Mouse (Mus musculus) lung, adult 2 months (tissue): Measurements from ENCODE around the gene Tll2. TPM values are rescaled to one million over a fixed set of nuclear protein-coding genes. Genes with fewer than 3 reads are reported as not detected.

Source experiments
- DNase-seq: peaks from one replicate; pipeline ENCODE4 v3.0.0; 2022
- H3K4me1 ChIP-seq: fragments of 200-500 bp; 2 replicates; pipeline ENCODE4 v1.6.1; 2011; ENCODE audit warnings: low read length; ENCODE audit not compliant: control insufficient read depth, insufficient read depth
- H3K4me3 ChIP-seq: fragments of 200-500 bp; replicated peaks from 2 replicates; pipeline ENCODE3; 2011; ENCODE audit warnings: low read depth, mild to moderate bottlenecking, control low read depth, low read length; ENCODE audit errors: extremely low read depth
- CTCF ChIP-seq: fragments of 200-500 bp; IDR thresholded peaks from 2 replicates; pipeline ENCODE4 v1.5.1; 2011; ENCODE audit warnings: mild to moderate bottlenecking, low read length, control low read depth; ENCODE audit not compliant: insufficient read depth
- POLR2A ChIP-seq: fragments of 200-500 bp; IDR thresholded peaks from 2 replicates; pipeline ENCODE4 v1.6.1; 2011; ENCODE audit warnings: low read depth, mild to moderate bottlenecking, control low read depth, low read length, borderline replicate concordance; ENCODE audit errors: extremely low read depth
- WGBS: fragments of 180-500 bp; shearing (Covaris S2); methylation state at CpG from one replicate; pipeline ENCODE4 v1.1.7; 2018; 5-methylcytosine and 5-hydroxymethylcytosine counted together
- polyA plus RNA-seq: library from polyadenylated mRNA; depleted of rRNA; stranded (reverse); fragments of >200 nt; gene quantifications from 2 replicates; pipeline ENCODE4 v1.2.3, GENCODE M21; 2012

Tll2 gene
- polyA plus RNA-seq, 1 experiment: 0.21 TPM

- no peak for DNase-seq
- no peaks in the 10 kb centered on the region for H3K4me1 ChIP-seq
- no peak for TF ChIP-seq CTCF
- TF ChIP-seq POLR2A: no peak
- 70% methylated on average over 5 of the region's 5 CpGs for WGBS
- H3K4me3 ChIP-seq: no peak overlapping the region
These were observed 40.8 kb downstream of the Tll2 start for GRCm38 (mm10) chr19:41165914-41166235.

- Histone ChIP-seq H3K4me3 (no peak overlapping the region), H3K4me1 (no peaks in the 10 kb centered on the region)
- WGBS: 78% methylated on average over 14 of the region's 14 CpGs
- no peak for DNase-seq
- TF ChIP-seq POLR2A (no peak), CTCF (no peak)
These were observed 41.3 kb downstream of the Tll2 start for GRCm38 (mm10) chr19:41165144-41165913.

- no peak for DNase-seq
- no peak overlapping the region for H3K4me3 ChIP-seq
- 81% methylated on average over 10 of the region's 10 CpGs for WGBS
- no peak for TF ChIP-seq POLR2A
- no peak for TF ChIP-seq CTCF
- H3K4me1 ChIP-seq: no peaks in the 10 kb centered on the region
These were observed 42.1 kb downstream of the Tll2 start for GRCm38 (mm10) chr19:41164447-41165095.

GRCm38 (mm10) chr19:41160388-41160787 is 46.2 kb downstream of the Tll2 start:
- TF ChIP-seq CTCF (no peak), POLR2A (no peak)
- 33% methylated on average over 14 of the region's 14 CpGs for WGBS
- Histone ChIP-seq H3K4me1 (no peaks in the 10 kb centered on the region), H3K4me3 (no peak overlapping the region)
- no peak for DNase-seq

- TF ChIP-seq CTCF (no peak), POLR2A (no peak)
- Histone ChIP-seq H3K4me1 (no peaks in the 10 kb centered on the region), H3K4me3 (no peak overlapping the region)
- DNase-seq: no peak
- WGBS: 62% methylated on average over 7 of the region's 7 CpGs
These were observed 52.0 kb downstream of the Tll2 start for GRCm38 (mm10) chr19:41154681-41155080.

- no peak overlapping the region for H3K4me3 ChIP-seq
- WGBS: 50% methylated on average over 4 of the region's 4 CpGs
- H3K4me1 ChIP-seq: no peaks in the 10 kb centered on the region
- TF ChIP-seq CTCF (no peak), POLR2A (no peak)
- no peak for DNase-seq
These were observed 54.2 kb downstream of the Tll2 start for GRCm38 (mm10) chr19:41152462-41152861.

- TF ChIP-seq POLR2A (no peak), CTCF (no peak)
- no peaks in the 10 kb centered on the region for H3K4me1 ChIP-seq
- H3K4me3 ChIP-seq: no peak overlapping the region
- DNase-seq: no peak
- WGBS: 69% methylated on average over 3 of the region's 3 CpGs
These were observed 54.6 kb downstream of the Tll2 start for GRCm38 (mm10) chr19:41152016-41152370.

GRCm38 (mm10) chr19:41151321-41152015 is 55.2 kb downstream of the Tll2 start:
- TF ChIP-seq CTCF: no peak
- TF ChIP-seq POLR2A: no peak
- no peak overlapping the region for H3K4me3 ChIP-seq
- DNase-seq: no peak
- no peaks in the 10 kb centered on the region for H3K4me1 ChIP-seq
- 61% methylated on average over 7 of the region's 7 CpGs for WGBS

- no peak overlapping the region for H3K4me3 ChIP-seq
- DNase-seq: no peak
- 61% methylated on average over 8 of the region's 8 CpGs for WGBS
- TF ChIP-seq CTCF (no peak), POLR2A (no peak)
- H3K4me1 ChIP-seq: no peaks in the 10 kb centered on the region
These were observed 65.7 kb downstream of the Tll2 start for GRCm38 (mm10) chr19:41140961-41141360.
